Mouse (Mus musculus) bone marrow, adult 2 months (tissue): ENCODE data around the gene Tcf20. TPM values are rescaled to one million over a fixed set of nuclear protein-coding genes. Genes with fewer than 3 reads are reported as not detected.

Experiments
- H3K27ac ChIP-seq: fragments of 200-500 bp; 2 replicates; pipeline ENCODE4 v1.5.1; 2012; ENCODE audit warnings: low read depth, mild to moderate bottlenecking, control low read depth, inconsistent platforms, low read length; ENCODE audit not compliant: control insufficient read depth, poor library complexity, insufficient read depth
- H3K4me1 ChIP-seq: fragments of 200-500 bp; 2 replicates; pipeline ENCODE4 v1.6.1; 2011; ENCODE audit warnings: low read length; ENCODE audit not compliant: control insufficient read depth, insufficient read depth
- H3K4me3 ChIP-seq: fragments of 200-500 bp; replicated peaks from 2 replicates; pipeline ENCODE3; 2011; ENCODE audit warnings: mild to moderate bottlenecking, low read depth, low read length, control low read depth; ENCODE audit not compliant: control insufficient read depth
- CTCF ChIP-seq: fragments of 200-500 bp; IDR thresholded peaks from 2 replicates; pipeline ENCODE4 v1.5.1; 2011; ENCODE audit warnings: low read length, control low read depth; ENCODE audit not compliant: control insufficient read depth, insufficient read depth
- POLR2A ChIP-seq: fragments of 200-500 bp; IDR thresholded peaks from 2 replicates; pipeline ENCODE4 v1.6.1; 2011; ENCODE audit warnings: low read depth, mild to moderate bottlenecking, control low read depth, low read length, borderline replicate concordance; ENCODE audit not compliant: control insufficient read depth
- WGBS: fragments of 180-500 bp; shearing (Covaris S2); methylation state at CpG from one replicate; pipeline ENCODE4 v1.1.7; 2018; 5-methylcytosine and 5-hydroxymethylcytosine counted together
- polyA plus RNA-seq: library from polyadenylated mRNA; stranded (reverse); fragments of >200 nt; gene quantifications from 2 replicates; pipeline ENCODE4 v1.2.4, GENCODE M21; 2011; ENCODE audit warnings: low replicate concordance; ENCODE audit not compliant: missing spikeins, insufficient read depth, insufficient read length

Gene Tcf20
- polyA plus RNA-seq, 1 experiment: 26.4 TPM

- Histone ChIP-seq H3K4me3 (no peak overlapping the region), H3K4me1 (peaks cover 2% of the 10 kb centered on the region), H3K27ac (no peak overlapping the region)
- WGBS: 15% methylated on average over 22 of the region's 22 CpGs
- no peak for TF ChIP-seq CTCF
- TF ChIP-seq POLR2A: no peak
Measured at GRCm38 (mm10) chr15:82968449-82968848, 19.2 kb downstream of the Tcf20 start.

GRCm38 (mm10) chr15:82967947-82968346 is 19.7 kb downstream of the Tcf20 start:
- no peak overlapping the region for H3K4me3 ChIP-seq
- H3K4me1 ChIP-seq: peaks cover 2% of the 10 kb centered on the region
- no peak overlapping the region for H3K27ac ChIP-seq
- TF ChIP-seq POLR2A: no peak
- WGBS: 53% methylated on average over 6 of the region's 6 CpGs

- 89% methylated on average over 14 of the region's 14 CpGs for WGBS
- Histone ChIP-seq H3K4me1 (peaks cover 2% of the 10 kb centered on the region), H3K4me3 (no peak overlapping the region), H3K27ac (no peak overlapping the region; the same call in 1 of the 2 replicates)
- TF ChIP-seq POLR2A: no peak
- TF ChIP-seq CTCF: no peak
Measured at GRCm38 (mm10) chr15:82964266-82964825, 23.3 kb downstream of the Tcf20 start.

GRCm38 (mm10) chr15:82963556-82964156 is 24.0 kb downstream of the Tcf20 start:
- H3K4me3 ChIP-seq: no peak overlapping the region

GRCm38 (mm10) chr15:82963090-82963489 is 24.6 kb downstream of the Tcf20 start:
- Histone ChIP-seq H3K27ac (no peak overlapping the region), H3K4me1 (no peaks in the 10 kb centered on the region), H3K4me3 (no peak overlapping the region)
- WGBS: 12% methylated on average over 39 of the region's 39 CpGs
- TF ChIP-seq POLR2A: no peak
- TF ChIP-seq CTCF: no peak

More at GRCm38 (mm10) chr15:82963556-82964156, 24.0 kb downstream of the Tcf20 start:
- Histone ChIP-seq H3K27ac (no peak overlapping the region), H3K4me1 (no peaks in the 10 kb centered on the region)
- 6% methylated on average over 60 of the region's 82 CpGs for WGBS
- TF ChIP-seq POLR2A: no peak
- no peak for TF ChIP-seq CTCF

GRCm38 (mm10) chr15:82962536-82962935 is 25.1 kb downstream of the Tcf20 start:
- WGBS: 61% methylated on average over 4 of the region's 4 CpGs
- no peaks in the 10 kb centered on the region for H3K4me1 ChIP-seq
- TF ChIP-seq POLR2A: no peak
- no peak for TF ChIP-seq CTCF
- no peak overlapping the region for H3K27ac ChIP-seq
- no peak overlapping the region for H3K4me3 ChIP-seq

GRCm38 (mm10) chr15:82960786-82961561 is 26.7 kb downstream of the Tcf20 start:
- Histone ChIP-seq H3K4me3 (no peak overlapping the region), H3K4me1 (no peaks in the 10 kb centered on the region), H3K27ac (no peak overlapping the region)
- 28% methylated on average over 26 of the region's 26 CpGs for WGBS
- TF ChIP-seq CTCF (no peak), POLR2A (no peak)

GRCm38 (mm10) chr15:82959151-82959550 is 28.5 kb downstream of the Tcf20 start:
- TF ChIP-seq POLR2A (no peak), CTCF (no peak)

More at GRCm38 (mm10) chr15:82959151-82959550, 28.5 kb downstream of the Tcf20 start:
- no peak overlapping the region for H3K4me3 ChIP-seq
- no peak overlapping the region for H3K27ac ChIP-seq
- no peaks in the 10 kb centered on the region for H3K4me1 ChIP-seq
- 40% methylated on average over 12 of the region's 12 CpGs for WGBS
